Mouse (Mus musculus): Measurements from ENCODE around the gene Bcl2. TPM values are rescaled to one million over a fixed set of nuclear protein-coding genes. Genes with fewer than 3 reads are reported as not detected.

Bcl2 gene
- polyA plus RNA-seq, 1 experiment from 2014 or later: 23.7 TPM

DNA sequence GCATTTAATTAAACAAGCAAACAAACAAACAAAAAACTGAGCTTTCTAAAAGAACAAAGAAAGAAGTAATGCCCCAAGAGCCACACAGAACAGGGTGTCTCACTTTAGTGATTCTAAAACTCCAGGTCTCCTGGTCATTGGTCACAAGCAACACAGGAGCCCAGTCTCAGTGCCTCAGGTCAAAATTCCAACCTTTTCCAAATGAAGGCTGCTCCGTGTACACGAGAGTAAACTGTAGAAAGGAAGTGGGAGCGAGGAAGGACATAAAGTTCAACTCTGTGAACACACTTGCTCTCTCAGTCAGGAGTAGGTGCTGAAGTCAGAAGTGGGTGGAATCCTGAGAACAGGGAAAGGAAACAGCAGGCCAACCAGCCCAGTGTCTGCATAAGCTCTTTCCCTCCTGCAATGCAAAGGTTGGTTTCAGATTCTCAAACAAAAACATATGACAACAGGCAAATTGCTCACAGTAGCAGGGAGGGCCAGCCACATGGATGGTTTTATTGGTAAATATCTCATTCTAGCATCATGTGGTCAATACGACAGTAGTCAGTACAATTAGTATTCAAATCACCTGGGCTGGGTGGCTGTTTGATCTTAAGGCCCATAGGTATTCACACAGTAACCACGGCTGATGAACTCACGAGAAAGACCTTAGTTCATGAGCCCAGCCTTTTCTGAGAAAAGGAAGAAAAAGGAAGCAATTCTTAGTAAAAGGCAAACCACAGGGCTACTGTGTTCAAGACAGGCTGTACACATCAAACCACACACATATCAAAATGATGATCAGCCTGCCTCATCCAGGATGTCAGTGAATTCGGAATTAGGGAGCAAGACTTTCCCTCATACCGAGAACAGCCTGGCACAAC is 101.7 kb downstream of the Bcl2 start:
- Histone ChIP-seq H3K27me3 (no peaks in the 10 kb centered on the region), H3K9me3 (no peaks in the 10 kb centered on the region), H3K4me2 (no peak overlapping the region), H3K9ac (no peak overlapping the region), H3K4me3 (no peak overlapping the region), H3K36me3 (no peaks in the 10 kb centered on the region), H3K4me1 (peaks cover 18% of the 10 kb centered on the region), H3K27ac (peak overlapping the region; percentile 39; the same call in 1 of the 2 replicates)
- ATAC-seq (ENCODE audit: insufficient number of reproducible peaks, insufficient read depth, low FRiP score, low TSS enrichment, low read depth): no peak
- WGBS: 49% methylated on average over 8 of the region's 8 CpGs

DNA sequence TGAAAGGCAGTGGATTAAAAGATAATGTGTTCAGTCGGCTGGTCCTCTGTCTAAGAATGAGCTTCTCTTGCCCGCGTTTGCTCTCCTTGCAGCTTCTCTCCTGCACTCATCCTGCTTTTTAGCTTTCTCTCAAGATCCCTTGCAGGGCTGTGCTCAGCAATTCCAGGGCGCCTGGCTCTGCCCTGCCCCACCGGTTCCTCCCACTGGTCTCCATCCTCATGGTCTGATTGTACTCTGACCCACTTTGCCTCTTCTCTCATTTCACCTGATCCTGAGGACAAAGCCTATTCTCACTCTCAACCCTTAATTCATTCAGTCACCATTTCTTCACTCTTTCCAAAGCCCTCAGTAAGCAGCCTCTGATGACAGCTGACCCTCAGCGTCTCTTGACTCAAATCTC is 102.8 kb downstream of the Bcl2 start:
- Histone ChIP-seq H3K4me3 (no peak overlapping the region), H3K4me2 (no peak overlapping the region), H3K36me3 (no peaks in the 10 kb centered on the region), H3K9ac (no peak overlapping the region), H3K9me3 (no peaks in the 10 kb centered on the region), H3K4me1 (peaks cover 18% of the 10 kb centered on the region), H3K27ac (no peak overlapping the region), H3K27me3 (no peaks in the 10 kb centered on the region)
- WGBS: 79% methylated on average over 6 of the region's 6 CpGs
- ATAC-seq (ENCODE audit: insufficient number of reproducible peaks, insufficient read depth, low FRiP score, low TSS enrichment, low read depth): no peak

DNA sequence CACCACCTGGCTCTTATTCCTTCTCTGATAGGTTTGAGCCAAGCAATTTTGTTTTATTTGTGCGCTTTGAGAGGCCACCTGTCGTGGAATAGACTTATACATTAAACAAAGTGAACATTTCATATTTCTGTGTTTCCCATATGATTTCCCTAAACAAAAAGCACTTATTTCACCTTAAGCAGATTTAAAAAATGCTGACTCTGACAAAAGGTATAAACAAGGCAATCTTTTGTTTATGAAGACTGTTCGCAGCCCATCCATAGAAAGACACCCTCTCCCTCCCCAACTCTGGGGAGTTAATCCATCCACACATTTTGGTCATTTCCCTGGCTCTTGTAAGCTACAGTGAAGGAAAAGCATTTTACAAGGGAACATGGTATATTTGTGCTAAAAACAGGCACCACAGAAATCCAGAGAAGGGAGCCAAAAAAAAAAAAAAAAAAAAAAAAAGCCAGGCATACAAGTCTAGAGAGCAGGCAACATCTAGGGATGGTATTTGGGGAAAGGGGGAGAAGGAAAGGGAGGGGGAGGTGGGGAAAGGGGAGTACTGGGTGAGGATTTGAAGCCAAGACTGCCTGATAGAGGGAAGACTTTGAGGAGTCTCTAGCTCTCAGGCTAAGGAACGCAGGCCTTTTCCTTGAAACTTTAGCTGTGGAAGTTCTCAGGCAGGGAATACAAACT is 105.8 kb downstream of the Bcl2 start:
- no peak for ATAC-seq (ENCODE audit: insufficient number of reproducible peaks, insufficient read depth, low FRiP score, low TSS enrichment, low read depth)
- no peaks in the 10 kb centered on the region for H3K27me3 ChIP-seq
- no peak overlapping the region for H3K4me3 ChIP-seq
- H3K4me2 ChIP-seq: no peak overlapping the region
- H3K36me3 ChIP-seq: no peaks in the 10 kb centered on the region
- 73% methylated on average over 4 of the region's 4 CpGs for WGBS
- peak overlapping the region; percentile 33; the same call in 1 of the 2 replicates for H3K27ac ChIP-seq
- H3K9ac ChIP-seq: no peak overlapping the region
- H3K9me3 ChIP-seq: no peaks in the 10 kb centered on the region
- H3K4me1 ChIP-seq: peaks cover 28% of the 10 kb centered on the region

DNA sequence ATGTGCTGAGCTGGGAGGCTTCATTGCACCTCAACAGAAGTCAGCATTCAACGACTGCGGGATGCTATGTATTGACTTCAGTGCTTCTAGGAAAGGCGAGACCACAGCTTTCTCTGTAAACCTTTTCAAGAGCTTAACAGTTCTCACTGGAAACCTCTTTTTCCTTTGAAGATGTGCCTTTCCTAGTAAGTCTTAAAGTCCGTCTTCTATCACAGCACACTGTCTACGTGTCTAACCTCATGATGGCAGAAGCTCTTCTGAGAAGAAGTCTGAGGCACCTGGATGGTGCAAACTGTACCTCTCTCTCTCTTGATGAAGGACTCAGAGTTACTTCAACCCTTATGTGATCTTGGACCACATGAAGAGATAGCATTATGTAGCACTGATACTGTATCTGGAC is 107.1 kb downstream of the Bcl2 start:
- H3K4me1 ChIP-seq: peaks cover 32% of the 10 kb centered on the region

DNA sequence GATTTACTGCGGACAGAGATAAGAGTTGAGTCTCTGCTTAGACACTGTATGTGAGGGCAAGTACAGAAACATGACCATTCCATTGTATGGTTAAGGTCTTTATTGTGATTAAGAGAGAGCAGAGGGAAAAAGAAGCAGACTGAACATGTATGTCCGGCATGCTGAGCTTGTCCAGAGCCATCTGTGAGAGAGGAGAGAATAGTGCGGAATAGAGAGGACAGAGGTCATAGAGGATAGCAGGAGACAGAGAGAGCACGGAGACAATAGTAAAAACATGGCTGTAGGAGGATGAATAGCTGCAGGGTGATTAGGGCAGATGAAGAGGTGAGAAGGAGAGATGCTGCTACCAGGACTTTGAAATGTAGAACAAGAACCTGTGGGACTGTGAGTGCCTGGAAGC is 110.7 kb downstream of the Bcl2 start:
- H3K36me3 ChIP-seq: no peaks in the 10 kb centered on the region
- peaks cover 26% of the 10 kb centered on the region for H3K4me1 ChIP-seq
- no peaks in the 10 kb centered on the region for H3K27me3 ChIP-seq
- H3K9ac ChIP-seq: no peak overlapping the region
- WGBS: 68% methylated on average over 4 of the region's 4 CpGs
- no peak for ATAC-seq (ENCODE audit: insufficient number of reproducible peaks, insufficient read depth, low FRiP score, low TSS enrichment, low read depth)
- peak overlapping the region; percentile 16; the same call in 1 of the 2 replicates for H3K4me2 ChIP-seq
- no peaks in the 10 kb centered on the region for H3K9me3 ChIP-seq
- H3K27ac ChIP-seq: no peak overlapping the region
- no peak overlapping the region for H3K4me3 ChIP-seq

More for the DNA sequence above, 107.1 kb downstream of the Bcl2 start:
- Histone ChIP-seq H3K9ac (no peak overlapping the region), H3K27me3 (no peaks in the 10 kb centered on the region), H3K4me3 (no peak overlapping the region), H3K9me3 (no peaks in the 10 kb centered on the region), H3K4me2 (no peak overlapping the region), H3K36me3 (no peaks in the 10 kb centered on the region), H3K27ac (no peak overlapping the region)
- 91% methylated on average over 5 of the region's 5 CpGs for WGBS
- no peak for ATAC-seq (ENCODE audit: insufficient number of reproducible peaks, insufficient read depth, low FRiP score, low TSS enrichment, low read depth)

DNA sequence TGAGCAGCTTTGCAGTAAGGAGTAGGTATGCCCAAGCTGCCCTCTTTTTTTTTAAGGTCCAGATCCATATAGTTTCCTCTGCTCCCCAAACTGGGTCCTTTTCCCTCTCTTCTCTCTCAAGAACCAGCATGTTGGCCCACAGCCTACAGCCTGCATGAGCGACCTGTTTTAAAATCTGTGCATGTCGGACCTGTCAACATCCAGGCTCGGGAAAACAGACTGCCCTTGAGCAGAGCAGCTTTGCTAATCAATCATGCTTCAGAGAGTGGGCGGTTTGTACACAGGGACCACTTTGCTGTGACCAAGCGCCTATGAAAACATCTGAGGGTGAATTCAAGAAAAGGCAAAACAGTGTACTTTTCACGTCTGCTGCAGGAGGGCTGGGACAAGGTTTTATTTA is 111.1 kb downstream of the Bcl2 start:
- H3K27me3 ChIP-seq: no peaks in the 10 kb centered on the region
- 31% methylated on average over 6 of the region's 6 CpGs for WGBS

DNA sequence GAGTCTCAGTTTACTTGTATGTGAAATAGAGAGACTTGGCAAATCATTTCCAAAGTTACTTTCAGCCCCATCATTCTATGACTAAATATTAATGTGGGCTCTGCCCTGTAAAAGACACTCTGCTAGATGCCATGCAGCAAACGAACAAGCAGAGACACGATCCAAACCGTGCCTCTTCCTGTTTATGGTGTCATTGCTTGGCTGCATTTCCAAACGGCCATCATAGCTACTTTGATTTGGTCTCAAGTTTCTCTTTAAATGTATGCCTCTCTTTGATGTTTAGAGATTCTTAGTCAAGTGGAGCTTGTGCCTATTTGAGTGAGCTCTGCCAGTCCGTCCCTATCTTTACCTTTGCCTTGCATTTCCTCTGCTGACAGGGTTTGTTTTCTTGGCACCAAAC is 111.5 kb downstream of the Bcl2 start:
- H3K36me3 ChIP-seq: no peaks in the 10 kb centered on the region
- H3K9me3 ChIP-seq: no peaks in the 10 kb centered on the region
- H3K9ac ChIP-seq: no peak overlapping the region
- peaks cover 23% of the 10 kb centered on the region for H3K4me1 ChIP-seq
- H3K4me2 ChIP-seq: peak overlapping the region; percentile 16; the same call in 1 of the 2 replicates
- WGBS: 21% methylated on average over 5 of the region's 5 CpGs
- ATAC-seq (ENCODE audit: insufficient number of reproducible peaks, insufficient read depth, low FRiP score, low TSS enrichment, low read depth): no peak; the same call in 1 of the 2 replicates
- no peaks in the 10 kb centered on the region for H3K27me3 ChIP-seq
- H3K4me3 ChIP-seq: no peak overlapping the region
- peak overlapping the region; percentile 51; the same call in 1 of the 2 replicates for H3K27ac ChIP-seq

More for the DNA sequence above, 111.1 kb downstream of the Bcl2 start:
- no peaks in the 10 kb centered on the region for H3K36me3 ChIP-seq
- no peaks in the 10 kb centered on the region for H3K9me3 ChIP-seq
- peak overlapping the region; percentile 51; the same call in 1 of the 2 replicates for H3K27ac ChIP-seq
- ATAC-seq (ENCODE audit: insufficient number of reproducible peaks, insufficient read depth, low FRiP score, low TSS enrichment, low read depth): no peak
- H3K4me2 ChIP-seq: peak overlapping the region; percentile 16; the same call in 1 of the 2 replicates
- H3K9ac ChIP-seq: no peak overlapping the region
- H3K4me1 ChIP-seq: peaks cover 25% of the 10 kb centered on the region
- no peak overlapping the region for H3K4me3 ChIP-seq

DNA sequence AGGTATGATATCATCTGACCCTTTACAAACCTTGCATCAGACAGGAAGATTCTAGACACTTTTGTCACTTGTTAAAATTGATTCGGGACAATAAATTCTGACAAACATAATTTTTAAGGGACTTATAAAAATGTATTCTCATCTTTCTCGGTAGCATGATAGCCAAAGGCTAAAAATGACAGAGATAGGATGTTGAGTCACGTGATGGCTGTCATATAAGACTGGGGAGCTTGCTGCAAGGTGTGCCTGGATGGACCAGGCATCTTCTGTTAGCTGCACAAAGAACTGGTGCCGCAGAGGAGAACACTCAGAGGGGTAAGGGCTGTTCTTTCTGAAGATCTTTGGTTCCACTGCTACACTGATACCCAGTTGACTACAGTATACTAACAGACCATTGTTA is 112.8 kb downstream of the Bcl2 start:
- Histone ChIP-seq H3K27me3 (no peaks in the 10 kb centered on the region), H3K27ac (no peak overlapping the region), H3K36me3 (no peaks in the 10 kb centered on the region), H3K9ac (no peak overlapping the region), H3K4me1 (peaks cover 23% of the 10 kb centered on the region), H3K4me3 (no peak overlapping the region), H3K4me2 (no peak overlapping the region), H3K9me3 (no peaks in the 10 kb centered on the region)
- no peak for ATAC-seq (ENCODE audit: insufficient number of reproducible peaks, insufficient read depth, low FRiP score, low TSS enrichment, low read depth)
- WGBS: 83% methylated on average over 4 of the region's 4 CpGs

DNA sequence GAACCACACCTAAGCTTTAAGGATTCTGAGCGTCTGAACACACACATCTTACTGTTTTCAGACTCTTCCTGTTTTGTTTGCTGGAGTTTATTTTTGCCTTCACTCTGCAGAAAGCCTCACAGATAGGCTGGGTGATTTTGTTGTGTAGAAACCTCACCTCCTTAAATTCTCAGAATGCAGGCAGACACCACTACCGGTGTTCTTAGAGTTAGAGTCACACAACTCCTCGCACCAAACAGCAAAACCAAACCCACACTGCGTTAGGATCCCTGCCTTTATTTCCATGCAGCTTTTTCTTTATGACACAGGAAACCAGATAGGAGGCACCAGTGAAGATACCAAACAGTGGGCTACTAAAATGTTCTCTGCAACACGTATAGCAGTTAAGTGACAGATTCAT is 113.2 kb downstream of the Bcl2 start:
- ATAC-seq (ENCODE audit: insufficient number of reproducible peaks, insufficient read depth, low FRiP score, low TSS enrichment, low read depth): no peak
- 77% methylated on average over 5 of the region's 5 CpGs for WGBS
- Histone ChIP-seq H3K9ac (no peak overlapping the region), H3K27me3 (no peaks in the 10 kb centered on the region), H3K36me3 (no peaks in the 10 kb centered on the region), H3K4me2 (no peak overlapping the region), H3K4me1 (peaks cover 23% of the 10 kb centered on the region), H3K4me3 (no peak overlapping the region), H3K27ac (no peak overlapping the region), H3K9me3 (no peaks in the 10 kb centered on the region)

DNA sequence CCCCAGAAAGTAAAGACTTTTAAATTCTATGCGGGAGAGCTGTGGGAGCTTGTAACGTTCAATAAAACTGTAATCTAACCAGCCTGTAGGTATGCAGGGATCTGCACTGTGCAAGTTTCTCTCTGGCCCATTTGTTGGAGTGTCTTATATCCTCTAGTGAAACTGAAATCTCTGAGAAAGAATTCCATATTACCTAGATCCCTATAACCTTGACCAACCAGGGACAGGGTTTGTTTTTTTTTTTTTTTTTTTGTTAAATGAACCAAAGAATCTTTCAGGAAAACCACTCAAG is 115.8 kb downstream of the Bcl2 start:
- Histone ChIP-seq H3K4me2 (no peak overlapping the region), H3K4me3 (no peak overlapping the region), H3K27ac (no peak overlapping the region; the same call in 1 of the 2 replicates), H3K9me3 (no peaks in the 10 kb centered on the region), H3K27me3 (no peaks in the 10 kb centered on the region), H3K9ac (no peak overlapping the region), H3K4me1 (peaks cover 13% of the 10 kb centered on the region), H3K36me3 (no peaks in the 10 kb centered on the region)
- WGBS: 31% methylated on average over 2 of the region's 2 CpGs
- ATAC-seq (ENCODE audit: insufficient number of reproducible peaks, insufficient read depth, low FRiP score, low TSS enrichment, low read depth): no peak

DNA sequence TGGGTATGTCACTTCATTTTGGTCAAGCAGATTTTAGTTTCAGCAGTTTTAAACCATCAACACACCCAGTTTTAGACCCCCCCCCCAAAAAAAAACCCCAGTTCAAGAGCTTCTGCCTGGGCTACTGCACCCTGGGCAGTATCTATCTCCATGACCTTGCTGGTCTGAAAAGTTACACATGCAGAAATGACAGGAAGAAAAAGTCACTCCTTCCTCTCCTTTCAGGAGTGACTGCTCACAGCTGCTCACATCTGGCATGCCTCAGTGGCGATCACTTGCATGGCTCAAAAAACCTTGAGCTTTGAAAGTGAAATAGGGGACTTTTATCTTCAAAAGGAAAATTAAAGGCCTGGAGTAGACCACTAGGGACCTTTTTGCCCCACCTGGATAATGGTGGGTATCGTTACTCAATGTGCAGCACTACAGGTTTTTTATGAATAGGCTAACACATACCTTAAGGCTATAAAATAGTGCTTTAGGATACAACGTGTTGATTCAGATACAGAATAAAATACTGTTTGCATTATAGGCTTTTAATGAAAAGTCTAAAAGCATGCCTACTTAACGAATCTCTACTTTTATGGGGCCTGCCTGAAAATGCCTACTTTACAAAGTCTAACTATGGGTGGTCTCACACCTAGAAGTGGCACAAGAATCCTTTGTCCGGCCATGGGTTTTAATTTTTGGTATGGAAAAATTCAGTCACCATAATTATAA is 116.3 kb downstream of the Bcl2 start:
- Histone ChIP-seq H3K9ac (no peak overlapping the region), H3K9me3 (no peaks in the 10 kb centered on the region), H3K4me3 (no peak overlapping the region), H3K27ac (no peak overlapping the region; the same call in 1 of the 2 replicates), H3K27me3 (no peaks in the 10 kb centered on the region), H3K4me2 (no peak overlapping the region), H3K36me3 (no peaks in the 10 kb centered on the region), H3K4me1 (peaks cover 8% of the 10 kb centered on the region)
- no peak for ATAC-seq (ENCODE audit: insufficient number of reproducible peaks, insufficient read depth, low FRiP score, low TSS enrichment, low read depth)
- WGBS: 61% methylated on average over 5 of the region's 5 CpGs
